Mouse (Mus musculus) liver, adult 2 months (tissue): Measurements from ENCODE around the gene Bnc2.

ENCODE experiments used
- CTCF ChIP-seq: fragments of 200-500 bp; IDR thresholded peaks from 2 replicates; pipeline ENCODE4 v1.5.1; 2011; ENCODE audit warnings: low read depth, low read length, control low read depth
- POLR2A ChIP-seq: fragments of 200-500 bp; IDR thresholded peaks from 2 replicates; pipeline ENCODE4 v1.6.1; 2011; ENCODE audit warnings: low read length, control low read depth; ENCODE audit not compliant: insufficient read depth; ENCODE audit errors: extremely low read depth

GRCm38 (mm10) chr4:84302949-84303348, 372.1 kb downstream of the Bnc2 start:
- TF ChIP-seq POLR2A = no peak
- no peak for TF ChIP-seq CTCF
